Mouse (Mus musculus): ENCODE data around the gene Pkhd1. TPM values are rescaled to one million over a fixed set of nuclear protein-coding genes. Genes with fewer than 3 reads are reported as not detected.
"Not testable (repeated sequence)": the region's sequence is repeated elsewhere in the genome, so short reads cannot be mapped to it uniquely, and the experiment has no call there.

The Pkhd1 gene
- polyA plus RNA-seq, 1 experiment, result not detected

DNA sequence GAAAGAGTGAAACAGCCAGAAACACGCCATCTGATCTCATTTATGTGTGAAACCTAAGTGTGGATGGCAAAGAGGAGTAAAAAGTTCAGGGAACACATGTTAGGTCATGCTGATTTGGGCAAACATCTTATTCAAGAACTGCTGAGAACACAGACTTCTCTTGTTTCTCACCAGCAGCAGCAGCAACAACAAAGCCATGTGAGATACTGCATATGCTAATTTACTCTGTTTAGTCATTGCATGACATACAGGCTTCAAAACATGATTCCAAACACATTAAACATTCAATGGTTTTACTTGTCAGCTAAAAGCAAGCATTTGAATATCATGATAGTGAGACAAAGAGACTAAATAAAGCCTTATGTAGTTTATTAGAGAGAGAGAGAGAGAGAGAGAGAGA is 401.2 kb downstream of the Pkhd1 start:
- H3K27ac ChIP-seq (ENCODE audit: insufficient read depth, low read length), result no peak overlapping the region

DNA sequence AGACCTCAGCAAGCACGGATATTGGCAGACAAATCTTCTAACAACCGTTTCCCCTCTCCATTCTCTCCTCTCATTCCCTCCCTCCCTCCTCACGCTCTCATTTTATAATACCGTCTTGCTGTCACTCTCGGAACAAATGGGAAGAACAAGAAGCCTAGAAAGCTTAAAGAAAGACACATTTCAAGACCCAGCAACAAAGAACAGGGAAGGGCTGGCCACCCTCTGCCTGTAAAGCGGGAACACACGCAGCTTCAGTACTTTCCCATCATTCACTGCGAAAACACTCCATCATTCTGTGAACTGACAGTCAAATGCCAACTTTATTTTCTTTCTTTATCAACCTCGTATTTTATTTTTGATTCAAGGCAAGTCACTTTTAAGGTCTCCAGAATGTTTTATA is 427.4 kb downstream of the Pkhd1 start:
- Histone ChIP-seq H3K4me3 (ENCODE audit: low read depth, low read length) (no peak overlapping the region), H3K27me3 (ENCODE audit: control insufficient read depth, insufficient read depth, low read length, poor library complexity, severe bottlenecking) (no peaks in the 10 kb centered on the region), H3K27ac (ENCODE audit: insufficient read depth, low read length) (no peak overlapping the region), H3K9me3 (replicated peaks; ENCODE audit: control insufficient read depth, insufficient read depth, low read length, poor library complexity, severe bottlenecking) (no peaks in the 10 kb centered on the region), H3K9ac (ENCODE audit: low read depth, poor library complexity, severe bottlenecking) (no peak overlapping the region), H3K36me3 (ENCODE audit: control insufficient read depth, insufficient read depth, low read length, poor library complexity, severe bottlenecking) (no peaks in the 10 kb centered on the region), H3K4me1 (ENCODE audit: control insufficient read depth, insufficient read depth, low read length) (no peaks in the 10 kb centered on the region)
- TF ChIP-seq CTCF (IDR thresholded peaks at IDR 0.05; ENCODE audit: low read depth, low read length) (no peak), POLR2A (IDR thresholded peaks at IDR 0.05; ENCODE audit: insufficient read depth, low read length) (no peak), EP300 (IDR thresholded peaks at IDR 0.05; ENCODE audit: insufficient read depth, low read depth, low read length) (no peak)

More for the DNA sequence above, 401.2 kb downstream of the Pkhd1 start:
- H3K4me1 ChIP-seq (ENCODE audit: control insufficient read depth, insufficient read depth, low read length), result no peaks in the 10 kb centered on the region
- no peaks in the 10 kb centered on the region for H3K27me3 ChIP-seq (ENCODE audit: control insufficient read depth, insufficient read depth, low read length, poor library complexity, severe bottlenecking)
- H3K9me3 ChIP-seq (replicated peaks; ENCODE audit: control insufficient read depth, insufficient read depth, low read length, poor library complexity, severe bottlenecking), result no peaks in the 10 kb centered on the region
- no peaks in the 10 kb centered on the region for H3K36me3 ChIP-seq (ENCODE audit: control insufficient read depth, insufficient read depth, low read length, poor library complexity, severe bottlenecking)
- H3K4me3 ChIP-seq (ENCODE audit: low read depth, low read length), result no peak overlapping the region
- no peak overlapping the region for H3K9ac ChIP-seq (ENCODE audit: low read depth, poor library complexity, severe bottlenecking)
- TF ChIP-seq POLR2A (IDR thresholded peaks at IDR 0.05; ENCODE audit: insufficient read depth, low read length), result no peak
- no peak for TF ChIP-seq CTCF (IDR thresholded peaks at IDR 0.05; ENCODE audit: low read depth, low read length)
- TF ChIP-seq EP300 (IDR thresholded peaks at IDR 0.05; ENCODE audit: insufficient read depth, low read depth, low read length), result no peak

DNA sequence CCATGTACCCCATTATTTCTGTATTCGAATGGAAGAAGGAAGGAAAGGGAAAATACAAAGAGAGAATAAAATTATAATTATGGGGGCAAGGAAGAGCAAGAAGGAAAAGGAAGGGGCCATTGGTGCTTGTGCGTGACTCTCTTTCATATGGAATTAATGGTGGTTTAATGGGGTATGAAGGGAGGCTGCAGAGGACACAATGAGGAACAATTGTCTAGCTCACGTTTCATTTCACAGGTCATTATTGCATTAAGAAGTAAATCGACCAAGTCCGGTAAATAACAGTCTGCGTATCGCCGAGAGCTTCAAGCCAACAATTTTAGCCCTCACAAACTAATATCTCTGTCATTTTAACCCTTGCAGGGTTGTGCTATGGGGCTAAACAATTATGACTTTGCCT is 437.7 kb downstream of the Pkhd1 start:
- no peak overlapping the region for H3K4me3 ChIP-seq (ENCODE audit: low read depth, low read length)
- H3K27ac ChIP-seq (ENCODE audit: insufficient read depth, low read length), result no peak overlapping the region
- H3K9me3 ChIP-seq (replicated peaks; ENCODE audit: control insufficient read depth, insufficient read depth, low read length, poor library complexity, severe bottlenecking), result no peaks in the 10 kb centered on the region
- H3K4me1 ChIP-seq (ENCODE audit: control insufficient read depth, insufficient read depth, low read length), result no peaks in the 10 kb centered on the region
- TF ChIP-seq CTCF (IDR thresholded peaks at IDR 0.05; ENCODE audit: low read depth, low read length), result no peak
- TF ChIP-seq POLR2A (IDR thresholded peaks at IDR 0.05; ENCODE audit: insufficient read depth, low read length), result no peak
- no peak for TF ChIP-seq EP300 (IDR thresholded peaks at IDR 0.05; ENCODE audit: insufficient read depth, low read depth, low read length)
- H3K27me3 ChIP-seq (ENCODE audit: control insufficient read depth, insufficient read depth, low read length, poor library complexity, severe bottlenecking), result no peaks in the 10 kb centered on the region
- no peak overlapping the region for H3K9ac ChIP-seq (ENCODE audit: low read depth, poor library complexity, severe bottlenecking)
- no peaks in the 10 kb centered on the region for H3K36me3 ChIP-seq (ENCODE audit: control insufficient read depth, insufficient read depth, low read length, poor library complexity, severe bottlenecking)

DNA sequence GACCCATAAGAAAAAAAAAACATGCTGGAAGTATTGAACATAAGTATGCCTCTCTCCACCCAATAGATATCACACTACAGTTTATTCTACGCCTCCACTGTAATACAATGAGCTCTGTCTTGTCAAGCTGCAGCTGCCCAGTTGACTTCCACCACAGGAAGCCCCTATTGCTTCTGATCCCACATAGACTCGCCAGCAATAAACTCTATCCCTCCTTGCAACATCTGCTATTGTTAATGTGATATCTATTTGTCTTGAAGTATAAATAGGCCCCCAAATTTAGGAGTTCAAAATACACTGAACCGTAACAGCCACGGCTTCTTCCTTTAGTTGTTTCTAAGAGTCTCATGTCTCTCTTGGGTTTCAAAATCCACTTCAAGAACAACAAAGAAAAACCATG is 446.7 kb downstream of the Pkhd1 start:
- H3K27ac ChIP-seq (ENCODE audit: insufficient read depth, low read length), result no peak overlapping the region
- H3K9me3 ChIP-seq (replicated peaks; ENCODE audit: control insufficient read depth, insufficient read depth, low read length, poor library complexity, severe bottlenecking), result no peaks in the 10 kb centered on the region
- TF ChIP-seq CTCF (IDR thresholded peaks at IDR 0.05; ENCODE audit: low read depth, low read length) (no peak), EP300 (IDR thresholded peaks at IDR 0.05; ENCODE audit: insufficient read depth, low read depth, low read length) (no peak), POLR2A (IDR thresholded peaks at IDR 0.05; ENCODE audit: insufficient read depth, low read length) (no peak)
- no peaks in the 10 kb centered on the region for H3K4me1 ChIP-seq (ENCODE audit: control insufficient read depth, insufficient read depth, low read length)
- no peak overlapping the region for H3K4me3 ChIP-seq (ENCODE audit: low read depth, low read length)
- no peak overlapping the region for H3K9ac ChIP-seq (ENCODE audit: low read depth, poor library complexity, severe bottlenecking)
- H3K36me3 ChIP-seq (ENCODE audit: control insufficient read depth, insufficient read depth, low read length, poor library complexity, severe bottlenecking), result no peaks in the 10 kb centered on the region
- H3K27me3 ChIP-seq (ENCODE audit: control insufficient read depth, insufficient read depth, low read length, poor library complexity, severe bottlenecking), result no peaks in the 10 kb centered on the region

DNA sequence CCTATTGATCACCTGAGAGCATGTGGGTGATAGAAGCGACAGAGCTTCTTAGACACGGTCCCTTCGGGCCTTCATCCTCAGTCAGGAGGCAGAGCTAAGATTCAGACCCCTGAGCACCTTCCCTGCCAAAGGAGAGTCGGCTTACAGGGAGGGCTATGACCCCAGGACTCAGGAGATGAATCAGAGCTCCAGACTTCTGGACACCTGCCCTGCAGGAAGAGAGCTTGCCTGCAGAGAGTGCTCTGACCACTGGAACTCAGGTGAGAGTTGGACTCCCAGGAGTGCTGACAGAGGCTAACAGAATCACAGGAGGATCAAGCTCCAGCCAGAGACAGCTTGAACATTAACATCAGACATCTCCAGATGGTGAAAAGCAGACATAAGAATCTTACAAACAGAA is 467.2 kb downstream of the Pkhd1 start:
- not testable (repeated sequence) for H3K4me3 ChIP-seq (ENCODE audit: low read depth, low read length); H3K27ac ChIP-seq (ENCODE audit: insufficient read depth, low read length); H3K4me1 ChIP-seq (ENCODE audit: control insufficient read depth, insufficient read depth, low read length); H3K36me3 ChIP-seq (ENCODE audit: control insufficient read depth, insufficient read depth, low read length, poor library complexity, severe bottlenecking); H3K27me3 ChIP-seq (ENCODE audit: control insufficient read depth, insufficient read depth, low read length, poor library complexity, severe bottlenecking); H3K9ac ChIP-seq (ENCODE audit: low read depth, poor library complexity, severe bottlenecking); H3K9me3 ChIP-seq (replicated peaks; ENCODE audit: control insufficient read depth, insufficient read depth, low read length, poor library complexity, severe bottlenecking)

DNA sequence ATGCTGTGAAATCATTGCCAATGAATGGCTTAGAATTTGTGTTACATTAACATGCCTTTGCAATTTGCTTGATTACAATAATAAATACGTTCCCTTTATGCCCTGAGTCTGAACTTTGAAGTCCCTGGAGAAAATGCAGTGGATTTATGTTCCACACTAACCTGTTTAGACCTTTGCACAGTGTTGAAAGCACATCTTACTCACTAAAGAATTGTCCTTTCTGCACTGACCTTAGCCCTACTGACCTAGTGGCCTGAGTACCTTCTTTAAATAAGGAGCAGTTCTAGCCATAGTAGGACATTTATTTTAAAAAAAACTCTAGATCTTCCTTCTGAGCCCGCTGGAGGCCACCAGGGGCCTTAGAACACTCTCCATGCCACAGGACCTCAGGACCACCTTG is 467.8 kb downstream of the Pkhd1 start:
- Histone ChIP-seq H3K27me3 (ENCODE audit: control insufficient read depth, insufficient read depth, low read length, poor library complexity, severe bottlenecking) (no peaks in the 10 kb centered on the region), H3K4me3 (ENCODE audit: low read depth, low read length) (no peak overlapping the region), H3K4me1 (ENCODE audit: control insufficient read depth, insufficient read depth, low read length) (no peaks in the 10 kb centered on the region), H3K27ac (ENCODE audit: insufficient read depth, low read length) (no peak overlapping the region), H3K9me3 (replicated peaks; ENCODE audit: control insufficient read depth, insufficient read depth, low read length, poor library complexity, severe bottlenecking) (no peaks in the 10 kb centered on the region), H3K9ac (ENCODE audit: low read depth, poor library complexity, severe bottlenecking) (no peak overlapping the region), H3K36me3 (ENCODE audit: control insufficient read depth, insufficient read depth, low read length, poor library complexity, severe bottlenecking) (no peaks in the 10 kb centered on the region)
- TF ChIP-seq EP300 (IDR thresholded peaks at IDR 0.05; ENCODE audit: insufficient read depth, low read depth, low read length), result no peak
- TF ChIP-seq POLR2A (IDR thresholded peaks at IDR 0.05; ENCODE audit: insufficient read depth, low read length), result no peak
- TF ChIP-seq CTCF (IDR thresholded peaks at IDR 0.05; ENCODE audit: low read depth, low read length), result no peak
